Mouse (Mus musculus) left cerebral cortex, postnatal 25 days (tissue): Measurements from ENCODE around the gene Dlat. TPM values are rescaled to one million over a fixed set of nuclear protein-coding genes. Genes with fewer than 3 reads are reported as not detected.
A peak's percentile ranks its signal among the peaks of the same experiment; 100 is the strongest.

Experiments
- DNase-seq, 2 experiments: peaks; one replicate each; pipeline ENCODE4 v3.0.0; 2022; ENCODE audit warnings: low spot score in 2 of 2, mixed read lengths in 1 of 2
- intact Hi-C: fragments of 180-260 bp; cut with DNase I; formaldehyde crosslinking; loops from one replicate; pipeline ENCODE4 v1.15.1; 2025
- total RNA-seq, 2 experiments: library from RNA; stranded (reverse); gene quantifications; 2 replicates each; pipeline ENCODE4 v1.2.3; 2021

Dlat gene
- total RNA-seq, 2 experiments from 2014 or later, result 115 to 117 TPM

DNA sequence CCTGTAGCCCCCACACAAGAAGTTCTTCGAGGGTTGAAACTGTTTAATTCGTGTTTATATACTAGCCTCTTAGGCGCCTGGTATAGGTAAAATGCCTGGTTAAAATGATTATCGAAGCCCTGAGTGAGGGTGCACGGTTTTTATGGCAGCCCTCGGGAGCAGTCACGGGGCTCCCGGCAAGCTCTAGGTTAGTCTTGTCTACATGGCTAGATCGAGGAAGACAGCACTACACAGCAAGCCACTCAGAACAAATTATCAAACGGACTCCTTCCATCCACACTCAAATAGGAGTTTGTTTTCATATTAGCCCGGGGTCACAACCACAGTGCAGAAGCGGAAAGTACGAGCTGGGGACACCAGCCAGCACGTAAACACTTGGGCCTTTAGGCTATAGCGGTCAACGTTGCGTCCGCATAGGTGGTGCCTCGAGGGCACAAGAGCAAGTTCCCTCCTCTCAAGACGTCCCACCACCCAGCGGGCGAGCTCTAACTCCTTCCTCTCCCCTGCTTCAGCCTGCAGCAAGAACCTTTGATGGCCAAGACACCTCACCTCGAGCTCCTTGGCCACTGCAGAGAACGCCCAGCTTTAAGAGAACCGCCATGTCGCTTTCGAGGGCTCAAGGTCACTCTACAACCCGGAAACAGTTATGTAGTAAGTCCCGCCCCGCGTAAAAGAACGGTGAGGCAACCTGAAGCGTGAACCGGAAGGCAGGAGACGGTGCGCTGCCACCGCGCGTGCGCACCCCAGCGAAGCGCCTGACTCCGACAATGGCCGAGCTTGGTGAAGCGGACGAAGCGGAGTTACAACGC lies 56.2 kb downstream of the Dlat start, which contains the start of the genes Sdhd and Timm8b:
Sdhd (minus strand) TSS at position 624 of the 809 bp plus-strand sequence.
Timm8b (plus strand) TSS at position 722 of the 809 bp plus-strand sequence.
- intact Hi-C loops, result no loop called here
- peak; percentile 94 to 98 for DNase-seq

DNA sequence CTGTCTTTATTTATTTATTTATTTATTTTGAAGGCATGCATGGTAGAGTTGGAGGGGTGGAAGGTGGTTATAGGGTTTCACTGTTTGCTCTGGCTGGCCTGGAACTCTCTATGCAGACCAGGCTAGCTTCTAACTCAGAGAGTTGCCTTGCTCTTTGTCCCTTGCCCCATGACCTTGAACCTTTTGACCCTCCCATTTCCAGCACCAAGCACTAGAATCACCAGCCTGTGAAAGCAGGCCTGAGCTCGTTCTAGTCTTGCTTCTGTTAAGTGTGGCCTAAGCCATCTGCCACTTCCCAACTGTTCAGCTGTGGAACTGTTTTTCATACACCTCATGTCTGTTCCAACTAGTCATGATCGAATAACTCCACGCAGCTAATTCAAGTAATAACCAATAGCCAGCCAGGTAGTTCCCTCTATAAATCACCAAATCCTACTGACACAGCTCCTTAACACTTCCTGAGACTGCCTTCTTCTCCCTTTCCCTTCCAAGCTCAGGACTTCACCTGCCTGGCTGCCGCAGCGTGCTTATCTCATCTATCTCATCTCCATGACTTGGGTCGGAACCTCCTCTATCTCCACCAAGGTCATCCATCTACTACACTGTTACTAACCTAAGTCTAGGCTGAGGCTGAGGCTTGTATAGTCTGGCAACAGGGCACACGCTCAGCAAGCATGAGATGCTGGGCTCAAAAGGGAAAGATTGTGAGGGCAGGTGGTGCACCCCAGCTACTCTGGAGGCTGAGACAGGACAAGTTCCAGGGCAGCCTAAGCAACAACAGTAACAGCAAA lies 57.3 kb downstream of the Dlat start:
- no peak for DNase-seq
- intact Hi-C loops, result no loop called here

GRCm38 (mm10) chr9:50601536-50601935 lies 58.0 kb downstream of the Dlat start:
- no peak for DNase-seq
- intact Hi-C loops, result no loop called here

- no peak for DNase-seq
- intact Hi-C loops, result no loop called here
These were observed 62.6 kb downstream of the Dlat start for GRCm38 (mm10) chr9:50596973-50597372.

- DNase-seq, result no peak
- intact Hi-C loops, result loop anchor here (5.0 kb wide), 1 partner anchor 153 kb away; no protein-coding TSS in a partner anchor
These were observed 64.7 kb downstream of the Dlat start for GRCm38 (mm10) chr9:50594794-50595417.

DNA sequence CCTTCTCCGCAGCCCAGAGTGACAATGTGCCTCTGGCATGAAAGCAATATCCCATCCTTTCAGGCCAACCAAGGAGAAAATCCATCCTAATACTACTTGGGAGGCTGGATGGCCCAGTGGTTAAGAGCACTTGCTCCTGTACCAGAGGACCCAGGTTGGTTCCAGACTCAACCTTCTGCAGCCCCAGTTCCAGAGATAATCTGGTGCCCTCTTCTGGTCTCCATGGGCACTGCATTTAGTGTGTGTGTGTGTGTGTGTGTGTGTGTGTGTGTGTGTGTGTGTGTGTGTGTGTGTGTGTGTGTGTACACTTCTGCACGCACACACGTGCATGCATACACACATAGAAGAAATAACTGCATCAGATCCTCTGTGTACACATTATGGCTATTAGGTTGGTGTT lies 66.0 kb downstream of the Dlat start:
- DNase-seq, result no peak

DNA sequence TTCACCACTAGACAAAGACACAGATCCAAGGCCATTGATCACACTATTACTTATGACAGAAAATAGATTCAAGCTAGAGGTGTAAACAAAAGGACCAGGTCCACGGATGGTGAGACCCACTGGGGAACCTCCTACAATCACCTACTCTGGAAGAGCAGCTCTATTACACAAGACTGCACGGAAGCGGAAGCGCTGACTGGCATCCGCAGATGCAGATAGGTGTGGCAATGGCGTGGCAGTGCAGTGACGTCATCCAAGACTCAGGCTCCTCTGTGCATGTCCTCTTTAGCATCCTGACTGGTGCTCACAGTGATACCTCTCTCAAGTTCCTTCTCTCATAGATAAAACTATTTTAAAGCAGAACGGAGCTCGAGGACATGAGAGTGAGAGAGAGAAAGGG lies 66.6 kb downstream of the Dlat start:
- no peak for DNase-seq
- intact Hi-C loops, result loop anchor here (5.0 kb wide), 1 partner anchor 151 kb away; no protein-coding TSS in a partner anchor

More for the DNA sequence above, 66.0 kb downstream of the Dlat start:
- intact Hi-C loops, result loop anchor here (5.0 kb wide), 1 partner anchor 151 kb away; no protein-coding TSS in a partner anchor

GRCm38 (mm10) chr9:50590856-50591518 lies 68.6 kb downstream of the Dlat start:
- no peak for DNase-seq
- intact Hi-C loops, result loop anchor here (5.0 kb wide), 1 partner anchor 149 kb away; no protein-coding TSS in a partner anchor

- DNase-seq, result no peak
- intact Hi-C loops, result no loop called here
These were observed 72.6 kb downstream of the Dlat start for GRCm38 (mm10) chr9:50586955-50587354.

DNA sequence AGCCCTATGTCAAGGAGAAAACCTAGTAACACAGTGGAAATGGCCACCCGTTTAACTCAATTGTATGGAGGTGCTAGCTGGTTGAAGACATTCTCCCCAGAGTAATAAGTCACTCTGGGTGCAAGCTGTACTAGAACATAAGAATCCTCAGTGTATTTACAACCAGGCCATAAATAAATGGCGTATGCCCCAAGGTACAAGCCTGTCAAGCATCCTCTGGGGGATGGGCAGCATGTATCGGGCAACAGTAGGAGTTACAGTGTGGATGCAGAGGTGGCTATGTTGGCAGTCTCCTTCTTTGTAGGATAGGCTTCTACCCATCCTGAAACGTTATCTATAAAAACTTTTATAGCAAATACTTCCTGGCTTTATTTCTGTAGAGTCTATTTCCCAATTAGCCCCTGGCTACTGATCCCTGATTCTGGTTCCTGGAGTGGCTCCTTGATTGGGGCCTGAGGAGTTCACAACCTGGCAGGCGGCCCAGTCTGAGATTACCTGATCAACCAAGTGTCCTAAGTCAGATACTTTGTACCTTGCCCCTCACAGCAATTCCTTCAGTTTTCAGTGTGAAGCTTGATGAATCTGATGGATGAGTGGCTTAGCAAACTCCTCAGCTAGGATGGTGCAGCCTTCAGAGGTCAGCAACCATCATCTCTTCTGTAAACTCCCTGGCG lies 74.3 kb downstream of the Dlat start:
- intact Hi-C loops, result no loop called here

More for the DNA sequence above, 74.3 kb downstream of the Dlat start:
- no peak for DNase-seq

Other genes with a start within 250 kb of the Dlat start
- under 1 TPM in 1 of 2 experiments, not detected in 1; 0.21 TPM for gene Plet1, start 165.3 kb downstream of the Dlat start, total RNA-seq
- gene Pts, start 131.1 kb downstream of the Dlat start, total RNA-seq, result 10 to 100 TPM; 27.6 to 29.8 TPM
- gene Il18, start 105.0 kb downstream of the Dlat start, total RNA-seq, result 10 to 100 TPM; 27.1 to 29.8 TPM
- 1 to 10 TPM; 3.4 to 3.8 TPM for gene Bco2, start 104.6 kb downstream of the Dlat start, total RNA-seq
- not detected for gene Tex12, start 98.5 kb downstream of the Dlat start, total RNA-seq
- gene Sdhd, start 56.0 kb downstream of the Dlat start, total RNA-seq, result 100 to 1,000 TPM; 111 TPM
- 100 to 1,000 TPM; 247 to 254 TPM for gene Timm8b, start 55.9 kb downstream of the Dlat start, total RNA-seq
- gene Pih1d2, start 42.5 kb downstream of the Dlat start, total RNA-seq, result 1 to 10 TPM; 3.3 to 4.2 TPM
- 10 to 100 TPM; 22.5 to 26.5 TPM for gene Nkapd1, start 42.3 kb downstream of the Dlat start, total RNA-seq
- gene Dixdc1, start 79.7 kb upstream of the Dlat start, total RNA-seq, result 10 to 100 TPM; 75.4 to 80.8 TPM
- gene 2310030G06Rik, start 86.8 kb upstream of the Dlat start, total RNA-seq, result 1 to 10 TPM; 2.1 to 2.8 TPM
- gene Cryab, start 91.5 kb upstream of the Dlat start, total RNA-seq, result 100 to 1,000 TPM; 125 to 140 TPM
- gene Hspb2, start 92.6 kb upstream of the Dlat start, total RNA-seq, result 1 to 10 TPM; 1.4 to 1.5 TPM
- 1 to 10 TPM; 4.7 to 6.1 TPM for gene Fdxacb1, start 108.5 kb upstream of the Dlat start, total RNA-seq
- gene Alg9, start 115.2 kb upstream of the Dlat start, total RNA-seq, result 10 to 100 TPM; 25.5 to 26.3 TPM
- 10 to 100 TPM; 32.6 to 34.2 TPM for gene 1110032A03Rik, start 115.7 kb upstream of the Dlat start, total RNA-seq
- 10 to 100 TPM; 17.6 to 19.1 TPM for gene Ppp2r1b, start 185.5 kb upstream of the Dlat start, total RNA-seq